In the genomic region with DNA sequence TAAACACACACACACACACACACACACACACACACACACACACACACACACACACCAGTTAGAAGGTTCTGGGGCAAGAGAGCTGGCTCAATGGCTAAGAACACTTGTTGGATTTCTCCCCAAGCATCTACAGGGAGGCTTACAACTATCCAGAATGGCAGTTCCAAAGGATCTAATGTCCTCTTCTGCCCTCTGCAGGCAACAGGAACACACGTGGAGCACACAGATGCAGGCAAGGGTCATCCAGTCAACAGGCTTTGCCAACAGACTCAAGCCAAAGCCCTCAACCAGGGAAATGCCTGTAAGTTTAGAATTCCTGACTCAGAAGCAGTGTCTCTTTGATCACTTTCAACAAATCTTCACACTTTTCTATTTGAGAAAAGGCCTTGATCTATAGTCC, we compare ENCODE assay signal across 13 mouse cellular contexts. TPM values are rescaled to one million over a fixed set of nuclear protein-coding genes. Genes with fewer than 3 reads are reported as not detected.
DNase-seq lines count a peak whose midpoint lies in the region; ATAC-seq and TF ChIP-seq lines count a peak whose summit lies in the region.
"Had no signal": no experiment of that assay in that cellular context is flagged by ENCODE, and none has a peak within 500 bp of the region (broad histone marks: within the 10 kb centered on the region; RNA-seq: fewer than 3 reads in every experiment).

No protein-coding gene starts in this region.

- DNase-seq in heart, postnatal 4 days = peak; percentile 24
- no peak for DNase-seq in heart, postnatal 36 days
- peak; percentile 25 for DNase-seq in midbrain, embryonic 14.5 days
- DNase-seq in midbrain, embryonic 10.5 days (ENCODE audit: low spot score) = no peak
- peak; percentile 14 for DNase-seq in c-Kit-positive CD71-positive TER-119-negative erythroid progenitor cells, embryonic 14.5 days (ENCODE audit: low read depth)
- DNase-seq in stomach, postnatal 0 days (ENCODE audit: low spot score) = no peak
- DNase-seq in left cerebral cortex, postnatal 10 days (ENCODE audit: extremely low spot score in 1 of 2, low spot score in 2 of 2) = no peak
- DNase-seq: thymus, postnatal 25 days had no signal

- 35% methylated on average over 1 of the region's 1 CpGs for WGBS in midbrain, embryonic 14.5 days
- 25% methylated on average over 1 of the region's 1 CpGs for WGBS in midbrain, embryonic 10.5 days
- 21% methylated on average over 1 of the region's 1 CpGs for WGBS in stomach, postnatal 0 days

- no peak overlapping the region for H3K4me2 ChIP-seq in midbrain, embryonic 14.5 days (ENCODE audit: low read length)
- no peak overlapping the region for H3K4me2 ChIP-seq in stomach, postnatal 0 days (replicated peaks; ENCODE audit: low read depth)
- H3K4me2 ChIP-seq: embryonic facial prominence, embryonic 13.5 days; heart, embryonic 15.5 days; midbrain, embryonic 13.5 days; neural tube, embryonic 15.5 days had no signal

- peaks cover 32% of the 10 kb centered on the region for H3K36me3 ChIP-seq in midbrain, embryonic 14.5 days (ENCODE audit: control insufficient read depth, insufficient read depth, low read length)
- H3K36me3 ChIP-seq in midbrain, embryonic 10.5 days = peaks cover 59% of the 10 kb centered on the region
- H3K36me3 ChIP-seq in stomach, postnatal 0 days (ENCODE audit: control insufficient read depth, insufficient read depth, low read length) = no peaks in the 10 kb centered on the region
- H3K36me3 ChIP-seq: embryonic facial prominence, embryonic 13.5 days had no signal

- no peak for TF ChIP-seq EP300 in stomach, postnatal 0 days (optimal IDR thresholded peaks at IDR 0.05)

- H3K27me3 ChIP-seq in midbrain, embryonic 14.5 days (ENCODE audit: control insufficient read depth, insufficient read depth, low read length) = no peaks in the 10 kb centered on the region
- H3K27me3 ChIP-seq in midbrain, embryonic 10.5 days (ENCODE audit: low read depth, poor library complexity, severe bottlenecking) = no peaks in the 10 kb centered on the region
- no peaks in the 10 kb centered on the region for H3K27me3 ChIP-seq in stomach, postnatal 0 days (ENCODE audit: control insufficient read depth, insufficient read depth, low read length)
- H3K27me3 ChIP-seq: embryonic facial prominence, embryonic 13.5 days; heart, embryonic 15.5 days; midbrain, embryonic 13.5 days; neural tube, embryonic 15.5 days had no signal

- no peak overlapping the region for H3K9ac ChIP-seq in midbrain, embryonic 14.5 days (replicated peaks; ENCODE audit: low read length)
- no peak overlapping the region for H3K9ac ChIP-seq in stomach, postnatal 0 days (ENCODE audit: low read length)
- H3K9ac ChIP-seq: embryonic facial prominence, embryonic 13.5 days; heart, embryonic 15.5 days; midbrain, embryonic 13.5 days; neural tube, embryonic 15.5 days had no signal

- H3K27ac ChIP-seq in midbrain, embryonic 14.5 days (replicated peaks; ENCODE audit: low read depth, low read length) = no peak overlapping the region
- no peak overlapping the region for H3K27ac ChIP-seq in midbrain, embryonic 10.5 days (replicated peaks)
- H3K27ac ChIP-seq in stomach, postnatal 0 days (replicated peaks) = no peak overlapping the region
- H3K27ac ChIP-seq: embryonic facial prominence, embryonic 13.5 days; heart, embryonic 15.5 days; midbrain, embryonic 13.5 days; neural tube, embryonic 15.5 days had no signal

- intact Hi-C loops in heart, postnatal 36 days (cut with DNase I) = no loop called here
- intact Hi-C loops in left cerebral cortex, postnatal 10 days (cut with DNase I) = no loop called here

- peak; percentile 65 for TF ChIP-seq CTCF in stomach, postnatal 0 days (IDR thresholded peaks at IDR 0.05; ENCODE audit: low read depth)

- no peaks in the 10 kb centered on the region for H3K4me1 ChIP-seq in midbrain, embryonic 14.5 days (ENCODE audit: control insufficient read depth, insufficient read depth, low read length)
- no peaks in the 10 kb centered on the region for H3K4me1 ChIP-seq in midbrain, embryonic 10.5 days
- no peaks in the 10 kb centered on the region for H3K4me1 ChIP-seq in stomach, postnatal 0 days (replicated peaks; ENCODE audit: control insufficient read depth, insufficient read depth)
- H3K4me1 ChIP-seq: midbrain, embryonic 13.5 days; neural tube, embryonic 15.5 days had no signal

- no peak overlapping the region for H3K4me3 ChIP-seq in midbrain, embryonic 14.5 days (replicated peaks; ENCODE audit: low read depth, low read length)
- H3K4me3 ChIP-seq in midbrain, embryonic 10.5 days = no peak overlapping the region
- H3K4me3 ChIP-seq in stomach, postnatal 0 days (ENCODE audit: low read depth, low read length) = no peak overlapping the region
- H3K4me3 ChIP-seq: embryonic facial prominence, embryonic 13.5 days; heart, embryonic 15.5 days; midbrain, embryonic 13.5 days; neural tube, embryonic 15.5 days had no signal

- no peak for ATAC-seq in midbrain, embryonic 14.5 days (ENCODE audit: low FRiP score, low TSS enrichment)
- no peak for ATAC-seq in stomach, postnatal 0 days (ENCODE audit: low FRiP score, low TSS enrichment)
- ATAC-seq: intestine, embryonic 16.5 days; midbrain, embryonic 13.5 days had no signal

- no peaks in the 10 kb centered on the region for H3K9me3 ChIP-seq in midbrain, embryonic 14.5 days (ENCODE audit: control insufficient read depth, low read length)
- no peaks in the 10 kb centered on the region for H3K9me3 ChIP-seq in midbrain, embryonic 10.5 days (replicated peaks)
- H3K9me3 ChIP-seq in stomach, postnatal 0 days (ENCODE audit: control insufficient read depth, low read length) = no peaks in the 10 kb centered on the region
- H3K9me3 ChIP-seq: embryonic facial prominence, embryonic 13.5 days; heart, embryonic 15.5 days; midbrain, embryonic 13.5 days; neural tube, embryonic 15.5 days had no signal

RNA-seq across cellular contexts. Expression of a gene that starts 36.6 kb away (rescaled TPM):
- total RNA-seq in heart, postnatal 4 days (2021) = 10 to 100 TPM; 13.1 to 15.4 TPM
- 1 to 10 TPM; 2.3 to 4.8 TPM for total RNA-seq in heart, postnatal 36 days (2021)
- 17.1 and 28.0 TPM in 2 replicates for polyA plus RNA-seq in midbrain, embryonic 14.5 days (2014; fragmentation: Nextera tagmentation; extraction: Ambion mirVana)
- 26.2 and 29.7 TPM in 2 replicates for polyA plus RNA-seq in midbrain, embryonic 10.5 days (2016; fragmentation: Nextera tagmentation; extraction: Ambion mirVana)
- 2.2 and 2.4 TPM in 2 replicates for polyA plus RNA-seq in stomach, postnatal 0 days (2015; fragmentation: Nextera tagmentation; extraction: Ambion mirVana)
- total RNA-seq in left cerebral cortex, postnatal 10 days (2021) = 10 to 100 TPM; 35.6 to 36.7 TPM

Comparison
In these comparisons a context has a peak if more than half of its experiments do, and no peak if none do; other contexts are left out.
1. DNase-seq: peak in heart, postnatal 4 days (single experiment), midbrain, embryonic 14.5 days (single experiment) and c-Kit-positive CD71-positive TER-119-negative erythroid progenitor cells, embryonic 14.5 days (single experiment); none in heart, postnatal 36 days (0 of 2), midbrain, embryonic 10.5 days (single experiment), stomach, postnatal 0 days (single experiment) and left cerebral cortex, postnatal 10 days (0 of 2).